Mouse (Mus musculus) common myeloid progenitor, adult 5-6 weeks (primary cell): ENCODE data around the gene Hist1h2ab. TPM values are rescaled to one million over a fixed set of nuclear protein-coding genes. Genes with fewer than 3 reads are reported as not detected.
"Not testable (repeated sequence)": the region's sequence is repeated elsewhere in the genome, so short reads cannot be mapped to it uniquely, and the experiment has no call there.

ENCODE experiments used
- ATAC-seq: replicated peaks from 2 replicates; pipeline ENCODE4 v1.8.0; 2016; ENCODE audit warnings: low read depth, mild to moderate bottlenecking, moderate TSS enrichment, inconsistent platforms; ENCODE audit not compliant: poor library complexity, severe bottlenecking
- total RNA-seq: library from RNA; stranded (forward); fragments of 200-1000, 187-1606 nt; gene quantifications from 2 replicates; pipeline ENCODE4 v1.2.3, GENCODE M21; 2017

Hist1h2ab gene
- 2,765 and 2,805 TPM in 2 replicates for total RNA-seq

DNA sequence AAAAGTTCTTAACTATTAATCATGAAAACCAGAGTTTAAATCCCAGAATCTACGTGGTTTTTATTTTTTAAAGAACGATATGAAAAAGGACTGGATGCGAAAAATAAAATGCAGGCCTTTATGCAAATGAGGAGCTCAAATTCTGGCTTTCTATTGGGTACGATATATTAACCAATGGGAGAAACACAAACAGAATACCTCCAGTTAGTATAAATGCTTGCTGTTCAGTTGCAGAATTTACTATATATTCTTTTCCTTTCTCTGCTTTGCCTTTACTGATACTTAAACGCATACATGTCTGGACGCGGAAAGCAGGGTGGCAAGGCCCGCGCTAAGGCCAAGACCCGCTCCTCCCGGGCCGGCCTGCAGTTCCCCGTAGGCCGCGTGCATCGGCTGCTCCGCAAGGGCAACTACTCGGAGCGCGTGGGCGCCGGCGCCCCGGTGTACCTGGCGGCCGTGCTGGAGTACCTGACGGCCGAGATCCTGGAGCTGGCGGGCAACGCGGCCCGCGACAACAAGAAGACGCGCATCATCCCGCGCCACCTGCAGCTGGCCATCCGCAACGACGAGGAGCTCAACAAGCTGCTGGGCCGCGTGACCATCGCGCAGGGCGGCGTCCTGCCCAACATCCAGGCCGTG lies at the start of gene Hist1h2ab:
Gene Hist1h2ab, plus strand, starts transcription at position 288 of the 639 bp plus-strand sequence.
- ATAC-seq: peak; percentile 53

GRCm38 (mm10) chr13:23702220-23702619 lies 48.7 kb upstream of the Hist1h2ab start:
- no peak for ATAC-seq

DNA sequence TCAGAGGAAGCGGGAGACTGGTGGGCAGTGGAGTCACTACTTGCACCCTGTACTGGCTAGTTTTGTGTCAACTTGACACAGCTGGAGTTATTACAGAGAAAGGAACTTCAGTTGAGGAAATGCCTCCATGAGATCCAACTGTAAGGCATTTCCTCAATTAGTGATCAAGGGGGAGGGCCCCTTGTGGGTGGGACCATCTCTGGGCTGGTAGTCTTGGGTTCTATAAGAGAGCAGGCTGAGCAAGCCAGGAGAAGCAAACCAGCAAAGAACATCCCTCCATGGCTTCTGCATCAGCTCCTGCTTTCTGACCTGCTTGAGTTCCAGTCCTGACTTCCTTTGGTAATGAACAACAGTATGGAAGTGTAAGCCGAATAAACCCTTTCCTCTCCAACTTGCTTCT lies 48.1 kb upstream of the Hist1h2ab start:
- not testable (repeated sequence) for ATAC-seq

DNA sequence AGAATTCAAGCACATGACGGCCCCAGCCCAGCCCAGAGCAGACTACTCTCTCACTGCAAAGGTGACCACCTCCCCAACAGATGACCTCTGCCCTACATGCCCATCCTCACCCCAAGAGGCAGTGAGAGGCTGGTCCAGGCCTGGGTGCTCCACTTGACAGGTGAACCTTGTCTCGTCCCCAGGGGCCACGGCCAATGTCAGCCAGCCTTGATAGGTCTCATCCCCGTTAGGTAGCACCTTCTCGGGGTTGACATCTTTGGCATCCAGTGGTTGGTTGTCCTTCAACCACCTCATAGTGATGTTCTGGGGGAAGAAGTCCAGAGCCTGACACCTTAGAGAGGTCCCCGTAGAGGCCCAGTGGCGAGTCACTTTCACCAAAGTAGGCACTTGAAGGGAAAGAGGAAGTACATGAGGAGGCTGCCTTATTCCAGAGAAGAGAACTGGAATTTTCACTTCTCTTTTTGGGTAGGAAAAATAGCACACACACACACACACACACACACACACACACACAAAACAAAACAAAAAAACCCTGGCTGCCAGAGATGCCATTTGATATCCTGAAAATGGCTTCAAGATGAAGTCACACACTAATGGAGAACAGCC lies 45.1 kb upstream of the Hist1h2ab start:
- ATAC-seq: peak; percentile 31

- ATAC-seq: no peak
Measured at GRCm38 (mm10) chr13:23706771-23707170, 44.2 kb upstream of the Hist1h2ab start.

GRCm38 (mm10) chr13:23708041-23708440 lies 42.9 kb upstream of the Hist1h2ab start:
- no peak for ATAC-seq

DNA sequence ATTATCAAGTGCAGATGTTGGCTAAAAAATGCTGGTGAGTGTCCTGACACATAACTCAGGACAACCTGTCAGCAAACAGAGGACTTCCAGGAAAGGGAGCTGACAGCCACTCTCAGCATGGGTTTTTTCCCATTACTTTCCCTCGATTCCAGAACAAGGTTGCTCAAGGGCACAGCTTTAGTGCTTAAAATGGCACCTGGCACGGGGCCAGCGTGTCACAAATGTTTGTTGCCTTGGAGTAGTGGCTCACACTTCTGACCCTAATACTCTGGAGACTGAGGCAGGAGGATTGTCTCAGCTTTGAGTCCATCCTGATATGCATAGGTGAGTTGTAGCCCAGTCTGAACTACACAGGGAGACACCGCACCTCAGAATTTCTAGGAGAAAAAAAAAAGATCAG lies 42.3 kb upstream of the Hist1h2ab start:
- ATAC-seq: no peak

GRCm38 (mm10) chr13:23709714-23710373 lies 41.1 kb upstream of the Hist1h2ab start:
- no peak for ATAC-seq

- peak; percentile 68 for ATAC-seq
Measured at GRCm38 (mm10) chr13:23710374-23711089, 40.4 kb upstream of the Hist1h2ab start, which contains the start of gene Hfe. Gene Hfe (minus strand): TSS chr13:23710854.

- ATAC-seq: peak; percentile 77
Measured at GRCm38 (mm10) chr13:23716261-23717042, 34.5 kb upstream of the Hist1h2ab start.

- ATAC-seq: no peak
Measured at GRCm38 (mm10) chr13:23717176-23717575, 33.8 kb upstream of the Hist1h2ab start.

DNA sequence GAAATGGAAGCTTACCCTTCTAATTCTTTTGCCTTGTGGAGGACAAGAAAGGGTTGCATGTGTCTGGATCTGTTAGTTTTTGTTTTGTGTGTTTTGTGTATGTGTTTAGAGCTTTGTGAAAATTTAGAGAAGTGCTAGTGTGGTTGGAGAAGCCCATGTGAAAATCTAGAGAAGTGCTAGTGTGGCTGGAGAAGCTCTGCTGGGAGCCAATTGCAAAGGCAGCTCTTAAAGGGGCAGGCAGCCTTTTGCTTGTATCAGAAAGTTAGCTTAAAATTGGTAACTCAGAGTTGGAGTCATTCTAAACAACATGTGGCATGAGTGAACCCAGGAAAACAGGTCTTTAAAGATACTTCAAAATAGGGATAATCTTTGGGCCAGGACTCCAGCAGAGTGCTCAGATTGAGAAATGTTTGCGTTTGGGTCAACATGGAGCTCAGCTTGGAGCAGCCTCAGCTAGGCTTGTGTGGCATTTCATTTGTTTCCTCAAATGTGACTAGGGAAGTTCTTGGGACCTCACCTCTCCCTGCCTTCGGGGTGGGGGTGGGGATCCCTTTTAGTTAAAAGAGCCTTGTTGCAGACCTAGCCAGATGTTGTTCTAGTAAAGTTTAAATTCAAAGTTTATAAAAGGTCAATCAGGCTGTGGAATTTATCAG lies 33.2 kb upstream of the Hist1h2ab start:
- not testable (repeated sequence) for ATAC-seq

GRCm38 (mm10) chr13:23724239-23724638 lies 26.7 kb upstream of the Hist1h2ab start:
- 0 out of 2 replicates have a peak, but pooled peaks have one; percentile 29 for ATAC-seq

GRCm38 (mm10) chr13:23725213-23725612 lies 25.7 kb upstream of the Hist1h2ab start:
- no peak for ATAC-seq

DNA sequence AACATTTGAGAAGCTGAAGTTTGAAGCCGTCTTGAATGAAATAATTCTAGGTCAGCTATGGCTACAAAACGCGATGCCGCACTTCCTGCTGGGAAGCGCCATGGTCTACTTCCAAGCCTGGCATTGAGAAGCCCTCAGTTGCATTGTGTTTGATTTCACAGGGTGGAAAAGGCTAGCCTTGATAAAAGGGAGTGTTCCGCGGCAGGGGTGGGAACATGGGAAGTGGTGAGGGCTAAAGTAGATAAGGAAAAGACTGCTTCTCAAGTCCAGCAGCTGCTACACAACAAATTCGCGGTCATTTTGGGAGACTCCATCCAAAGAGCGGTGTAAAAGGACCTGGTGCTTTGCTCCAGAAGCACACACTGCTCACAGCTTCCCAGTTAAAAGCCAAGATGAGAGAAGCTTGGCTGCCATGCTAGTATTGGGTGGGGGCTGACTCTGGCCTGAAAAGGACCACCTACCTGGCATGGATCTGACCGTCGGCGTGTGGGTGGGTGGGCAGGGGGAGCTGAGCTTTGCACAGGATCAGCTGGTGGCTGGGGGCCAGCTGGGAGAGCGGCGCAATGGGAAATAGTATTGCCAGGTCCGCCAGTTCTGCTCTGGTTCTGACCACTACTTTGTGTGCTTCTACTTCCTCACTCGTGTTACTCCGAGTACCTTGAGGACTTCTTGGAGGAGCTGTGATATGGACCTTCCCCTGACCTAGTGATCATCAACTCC lies 22.3 kb upstream of the Hist1h2ab start:
- ATAC-seq: no peak; the same call in 1 of the 2 replicates

GRCm38 (mm10) chr13:23729192-23729525 lies 21.8 kb upstream of the Hist1h2ab start:
- peak; percentile 53 for ATAC-seq

GRCm38 (mm10) chr13:23729706-23730105 lies 21.2 kb upstream of the Hist1h2ab start:
- ATAC-seq: no peak

GRCm38 (mm10) chr13:23730479-23730878 lies 20.4 kb upstream of the Hist1h2ab start:
- no peak for ATAC-seq
